Mouse (Mus musculus): Measurements from ENCODE around the gene Tango6.

Gene Tango6

DNA sequence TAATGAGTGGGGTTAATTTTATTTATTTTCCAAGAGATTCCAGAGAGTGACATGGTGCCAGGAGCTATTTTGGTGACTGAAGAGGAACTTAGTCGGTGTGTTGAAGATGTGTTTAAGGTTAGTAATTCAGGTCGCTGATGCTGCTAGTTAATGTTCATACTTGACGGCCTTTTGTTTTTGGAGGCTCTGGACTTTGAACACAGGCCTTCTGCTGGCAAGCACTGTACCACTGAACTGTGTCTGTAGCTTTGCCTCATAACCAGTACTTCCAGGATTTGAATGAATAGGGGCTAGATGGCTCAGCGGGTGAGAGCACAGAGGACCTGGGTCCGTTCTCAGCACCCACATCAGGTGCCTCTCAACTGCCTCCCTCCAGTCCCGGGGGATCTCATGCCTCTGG is 17.3 kb downstream of the Tango6 start:
- DNase-seq (ENCODE audit: low spot score) = no peak

DNA sequence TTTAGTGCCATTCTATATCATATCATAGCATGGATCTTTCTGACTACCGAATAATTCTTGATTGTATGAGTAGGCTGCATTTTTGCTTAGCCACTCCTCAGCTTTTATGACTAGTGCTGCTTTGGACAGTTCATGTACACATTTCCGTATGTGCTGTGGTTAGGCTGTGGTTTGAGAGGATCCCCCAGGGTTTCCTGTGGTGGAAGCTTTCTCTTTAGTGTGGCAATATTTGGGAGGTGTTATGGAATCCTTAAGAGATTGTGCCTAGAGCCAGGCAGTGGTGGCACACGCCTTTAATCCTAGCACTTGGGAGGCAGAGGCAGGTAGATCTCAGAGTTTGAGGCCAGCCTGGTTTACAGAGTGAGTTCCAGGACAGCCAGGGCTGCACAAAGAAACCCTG is 18.5 kb downstream of the Tango6 start:
- DNase-seq (ENCODE audit: low spot score) = no peak

DNA sequence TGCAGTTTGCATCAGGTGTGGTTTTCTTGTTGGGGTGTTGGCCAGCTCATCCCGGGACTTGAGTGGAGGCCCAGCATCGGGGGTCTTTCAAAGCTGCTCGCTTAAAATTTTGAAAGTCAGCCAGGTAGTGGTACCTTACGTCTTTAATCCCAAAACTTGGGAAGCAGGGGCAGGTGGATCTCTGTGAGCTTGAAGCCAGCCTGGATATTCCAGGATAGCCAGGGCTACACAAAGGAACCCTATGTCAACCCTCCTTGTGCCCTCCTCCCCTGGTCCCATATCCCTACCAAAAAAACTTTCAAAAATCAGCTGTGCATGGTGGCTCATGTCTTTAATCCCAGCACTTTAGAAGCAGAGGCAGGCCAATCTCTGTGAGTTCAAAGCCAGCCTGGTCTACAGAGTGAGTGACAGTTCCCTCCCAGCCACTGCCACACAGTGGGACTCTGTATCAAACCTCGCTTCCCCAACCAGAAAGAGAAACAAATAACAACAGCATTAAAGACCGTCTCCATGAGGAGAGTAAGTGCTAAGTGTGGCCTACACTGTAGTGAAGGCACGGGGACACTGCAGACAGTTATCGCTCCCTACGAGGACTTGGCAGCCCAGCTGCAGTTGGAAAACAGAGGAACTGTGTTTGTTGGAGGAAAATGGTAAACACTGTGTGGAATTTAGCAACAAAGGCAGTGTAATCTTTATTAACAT is 21.5 kb downstream of the Tango6 start:
- no peak for DNase-seq (ENCODE audit: low spot score)

GRCm38 (mm10) chr8:106704901-106705321 is 22.0 kb downstream of the Tango6 start:
- DNase-seq (ENCODE audit: low spot score) = no peak

GRCm38 (mm10) chr8:106706194-106706593 is 23.3 kb downstream of the Tango6 start:
- DNase-seq (ENCODE audit: low spot score) = no peak

DNA sequence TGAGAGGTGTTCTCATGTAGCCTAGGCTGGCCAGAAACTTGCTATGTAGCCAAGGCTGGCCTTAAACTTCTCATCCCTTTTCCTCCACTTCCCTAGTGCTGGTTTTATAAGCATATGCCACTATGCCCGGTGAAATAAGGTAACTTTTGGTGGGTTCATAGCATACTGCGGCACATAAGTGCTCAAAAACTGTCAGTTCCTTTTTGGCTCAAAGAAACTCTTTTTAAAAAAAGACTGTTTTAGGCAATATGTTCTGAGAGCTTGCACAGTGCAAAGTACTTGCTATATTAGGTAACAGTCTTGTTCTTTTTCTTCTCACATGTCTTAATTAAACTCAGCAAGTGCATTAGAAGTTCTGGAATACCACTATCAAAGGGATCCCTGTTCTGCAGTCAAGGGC is 27.1 kb downstream of the Tango6 start:
- no peak for DNase-seq (ENCODE audit: low spot score)

DNA sequence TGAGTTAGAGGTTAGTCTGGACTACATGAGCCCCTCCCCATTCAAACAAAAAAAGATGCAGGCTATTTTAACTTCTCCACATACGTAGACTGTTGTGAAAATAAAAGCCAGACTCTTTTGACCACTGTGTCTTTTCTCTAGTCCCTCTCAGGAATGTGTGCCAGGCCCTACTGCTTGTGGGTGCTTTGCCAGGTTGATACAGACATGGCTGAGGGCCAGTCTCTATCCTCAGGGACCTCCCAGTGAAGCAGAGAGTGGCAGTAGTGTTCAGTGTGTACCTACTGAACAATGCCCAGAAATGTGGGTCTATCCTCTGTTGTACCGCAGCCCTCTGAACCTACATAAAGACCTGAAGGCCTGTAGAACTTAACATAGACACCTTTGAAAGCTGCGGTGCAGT is 29.6 kb downstream of the Tango6 start:
- no peak for DNase-seq (ENCODE audit: low spot score)

DNA sequence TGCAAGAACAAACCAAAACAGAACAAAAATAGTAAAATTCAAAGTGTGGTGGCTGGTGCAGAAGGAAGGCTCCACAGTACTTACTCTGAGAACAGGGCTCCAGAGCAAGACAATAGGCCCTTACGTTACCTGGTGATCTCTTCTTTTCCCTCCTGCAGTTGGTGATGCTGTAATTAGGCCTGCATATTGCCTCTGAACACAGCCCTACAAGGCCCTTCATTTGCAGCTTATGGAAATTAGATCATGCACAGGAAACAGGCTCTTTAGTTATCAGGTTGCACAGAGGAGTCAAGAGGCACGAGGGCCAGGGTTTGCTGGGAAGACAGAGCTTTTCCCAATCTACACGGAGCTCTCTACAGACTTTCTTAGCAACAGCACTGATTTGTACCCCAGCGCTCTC is 31.4 kb downstream of the Tango6 start:
- DNase-seq (ENCODE audit: low spot score) = no peak

- DNase-seq (ENCODE audit: low spot score) = peak; percentile 4
Observed at GRCm38 (mm10) chr8:106718091-106718500, 35.2 kb downstream of the Tango6 start.

GRCm38 (mm10) chr8:106720921-106721320 is 38.1 kb downstream of the Tango6 start:
- no peak for DNase-seq (ENCODE audit: low spot score)

DNA sequence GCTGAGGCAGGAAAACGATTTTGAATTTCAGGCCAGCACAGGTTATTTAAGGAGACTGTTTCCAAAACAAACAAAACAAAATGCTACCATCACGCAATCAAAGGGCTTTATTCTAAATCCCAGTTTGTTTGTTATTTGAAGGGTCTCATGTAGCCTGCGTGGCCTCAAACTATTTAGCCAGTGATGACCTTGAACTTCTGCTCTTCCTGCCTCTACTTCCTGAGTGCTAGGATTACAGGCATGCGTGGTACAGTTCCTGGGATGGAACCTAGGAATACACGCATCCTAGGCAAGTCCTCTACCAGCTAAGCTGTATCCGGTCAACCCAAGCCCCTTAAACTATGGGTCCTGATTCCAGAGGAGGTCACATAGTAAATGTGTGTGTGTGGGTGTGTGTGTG is 39.6 kb downstream of the Tango6 start:
- no peak for DNase-seq (ENCODE audit: low spot score)

- no peak for DNase-seq (ENCODE audit: low spot score)
Observed at GRCm38 (mm10) chr8:106723921-106724320, 41.1 kb downstream of the Tango6 start.

DNA sequence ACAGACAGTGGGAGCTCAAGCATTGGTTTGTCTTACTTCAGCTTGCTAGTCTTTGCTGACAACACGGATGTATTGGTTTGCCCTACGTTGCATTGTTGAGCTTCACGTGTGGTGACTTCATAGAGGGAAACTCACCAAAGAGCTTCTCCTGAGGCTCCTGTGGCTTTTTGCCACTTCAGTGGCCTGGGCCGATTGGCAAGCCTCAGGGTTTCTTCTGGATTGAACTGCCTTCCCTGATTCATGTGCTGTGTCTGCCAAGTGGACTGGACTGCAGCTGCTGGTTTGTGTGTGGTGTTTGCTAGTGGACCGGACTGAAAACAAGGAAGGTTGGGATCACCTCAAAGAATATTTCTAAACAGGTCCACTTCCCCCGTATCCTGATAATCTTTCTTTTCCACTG is 43.7 kb downstream of the Tango6 start:
- DNase-seq (ENCODE audit: low spot score) = no peak

GRCm38 (mm10) chr8:106727241-106727835 is 44.5 kb downstream of the Tango6 start:
- no peak for DNase-seq (ENCODE audit: low spot score)

GRCm38 (mm10) chr8:106727889-106728288 is 45.0 kb downstream of the Tango6 start:
- no peak for DNase-seq (ENCODE audit: low spot score)

GRCm38 (mm10) chr8:106732921-106733320 is 50.1 kb downstream of the Tango6 start:
- DNase-seq (ENCODE audit: low spot score) = no peak

DNA sequence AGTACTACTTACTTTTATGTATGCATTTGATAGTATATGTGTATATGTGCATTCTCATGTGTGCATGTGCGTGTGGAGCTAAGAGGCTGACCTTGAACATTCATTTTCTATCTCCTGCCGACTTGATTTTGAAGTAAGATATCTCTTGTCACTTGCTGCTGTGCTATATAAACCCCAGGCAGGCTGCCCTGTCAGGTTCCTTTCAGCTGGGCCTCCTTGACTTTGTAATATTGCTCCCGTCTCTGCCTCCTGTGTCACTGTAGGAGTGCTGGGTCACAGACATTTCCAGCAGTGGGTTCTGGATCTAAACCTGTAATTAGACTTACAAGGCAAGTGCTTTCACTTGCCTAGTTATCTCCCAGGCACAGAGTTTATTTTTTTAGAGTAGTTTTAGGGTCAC is 50.8 kb downstream of the Tango6 start:
- DNase-seq (ENCODE audit: low spot score) = no peak

GRCm38 (mm10) chr8:106734222-106734621 is 51.4 kb downstream of the Tango6 start:
- DNase-seq (ENCODE audit: low spot score) = no peak

DNA sequence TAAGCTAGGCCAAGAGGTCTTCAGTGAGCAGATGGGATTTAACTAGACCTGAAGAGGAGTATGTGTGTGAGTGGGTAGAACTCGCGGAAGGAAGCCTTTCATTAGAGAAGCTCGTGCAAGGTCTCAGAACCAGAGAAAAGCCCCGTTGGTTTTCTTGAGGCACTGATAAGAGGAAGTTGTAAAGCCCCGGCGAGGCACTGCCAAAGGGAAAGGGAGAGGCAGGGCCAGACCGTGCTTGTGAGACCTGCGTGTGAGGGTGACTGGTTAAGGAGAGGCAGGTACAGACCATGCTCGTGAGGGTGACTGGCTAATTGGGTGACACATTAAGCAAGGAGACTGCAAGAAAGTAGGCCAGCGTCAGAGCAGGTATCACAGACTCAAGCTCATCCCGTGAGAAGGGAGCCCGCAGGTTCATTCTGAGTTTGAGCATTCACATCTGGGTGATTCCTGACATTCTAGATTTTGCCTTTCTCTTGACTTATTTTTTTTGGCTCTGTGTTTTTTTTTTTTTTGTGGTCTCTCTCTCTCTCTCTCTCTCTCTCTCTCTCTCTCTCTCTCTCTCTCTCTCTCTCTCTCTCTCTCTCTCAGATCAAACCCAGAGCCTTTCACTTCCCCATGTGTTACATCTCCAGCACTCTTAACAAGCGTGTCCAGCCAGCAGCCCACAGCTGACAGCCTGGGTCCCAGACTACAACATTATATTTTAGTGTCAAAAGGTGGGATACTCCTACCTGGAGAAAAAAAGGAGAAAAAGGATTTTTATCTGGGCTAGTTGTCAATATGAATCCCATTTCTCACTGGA is 54.2 kb downstream of the Tango6 start:
- DNase-seq (ENCODE audit: low spot score) = peak; percentile 14

DNA sequence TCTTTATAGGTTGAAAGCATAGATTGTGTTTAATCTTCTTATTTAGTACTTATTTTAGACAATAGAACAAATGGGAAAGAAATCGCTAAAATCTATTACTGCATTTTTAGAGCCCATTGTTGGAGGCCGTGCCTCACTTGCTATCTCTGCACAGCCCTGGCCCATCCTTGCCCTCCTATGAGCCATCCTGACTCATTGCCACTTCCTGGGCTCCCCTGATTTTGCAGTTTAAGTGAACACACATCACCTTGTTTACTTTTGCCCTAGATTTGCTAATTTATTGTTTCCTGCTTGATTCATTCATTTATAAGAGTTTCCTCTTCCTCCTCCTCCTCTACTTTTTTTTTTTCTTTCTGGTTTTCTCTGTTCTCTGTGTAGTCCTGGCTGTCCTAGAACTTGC is 55.0 kb downstream of the Tango6 start:
- no peak for DNase-seq (ENCODE audit: low spot score)

- DNase-seq (ENCODE audit: low spot score) = no peak
Observed at GRCm38 (mm10) chr8:106742321-106742720, 59.5 kb downstream of the Tango6 start.

DNA sequence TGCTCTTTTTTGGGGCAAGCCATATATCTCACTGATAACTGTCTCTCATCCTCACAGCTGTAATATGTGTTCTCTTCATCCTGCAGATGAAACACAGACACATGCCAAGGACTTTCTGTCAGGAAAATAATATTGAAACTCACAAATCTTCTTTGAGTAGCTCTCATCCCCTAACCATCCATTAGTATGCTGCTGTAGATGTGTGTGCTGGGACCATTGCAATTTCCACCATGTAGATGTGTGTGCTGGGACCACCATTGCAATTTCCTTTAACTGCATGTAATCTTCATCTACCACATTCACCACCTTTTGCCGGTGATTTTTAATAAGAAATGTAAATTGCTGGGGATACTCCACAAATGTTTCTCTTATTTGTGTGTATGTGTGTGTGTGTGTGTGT is 60.5 kb downstream of the Tango6 start:
- DNase-seq (ENCODE audit: low spot score) = no peak

DNA sequence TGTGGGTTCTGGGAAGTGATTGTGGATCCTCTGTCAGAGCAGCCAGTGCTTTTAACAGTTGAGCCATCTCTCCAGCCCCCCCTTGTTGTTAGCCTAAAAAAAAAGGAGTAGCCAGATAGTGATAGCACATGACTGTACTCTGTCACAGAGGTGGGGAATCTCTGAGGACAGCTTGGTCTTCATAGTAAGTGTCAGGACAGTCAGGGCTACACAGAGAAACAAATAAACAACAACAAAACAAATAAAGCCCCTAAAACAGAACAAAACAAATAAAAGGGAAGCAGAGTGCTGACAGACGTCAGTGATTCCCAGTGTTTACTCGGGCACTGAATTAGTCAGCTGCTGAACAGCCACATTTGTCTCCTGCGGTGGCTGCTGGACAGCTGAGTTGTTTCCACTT is 70.6 kb downstream of the Tango6 start:
- no peak for DNase-seq (ENCODE audit: low spot score)

Data from spleen, adult 12 weeks (tissue).